Mouse (Mus musculus): Measurements from ENCODE around the gene Zfp57. TPM values are rescaled to one million over a fixed set of nuclear protein-coding genes. Genes with fewer than 3 reads are reported as not detected.
A peak's percentile ranks its signal among the peaks of the same experiment; 100 is the strongest.

The Zfp57 gene
- 128 and 135 TPM in 2 replicates for polyA plus RNA-seq (2014; fragmentation: Nextera tagmentation; extraction: Ambion mirVana)

- no peaks in the 10 kb centered on the region for H3K9me3 ChIP-seq (ENCODE audit: control insufficient read depth, low read length)
- 95% methylated on average over 7 of the region's 7 CpGs for WGBS
- no peaks in the 10 kb centered on the region for H3K27me3 ChIP-seq (ENCODE audit: control insufficient read depth, insufficient read depth, low read length)
- peak within 1 kb of the TSS; percentile 79; the same call in 1 of the 2 replicates for H3K4me2 ChIP-seq (ENCODE audit: low read depth)
- 0 out of 2 replicates have a peak, but pooled peaks cover 4% of the 10 kb centered on the region for H3K4me1 ChIP-seq (ENCODE audit: control insufficient read depth, insufficient read depth, low read length)
- ATAC-seq (ENCODE audit: insufficient read depth, low FRiP score, low TSS enrichment) (no peak), DNase-seq (ENCODE audit: low spot score) (no peak)
- no peak within 1 kb of the TSS for H3K9ac ChIP-seq (ENCODE audit: low read length)
- H3K27ac ChIP-seq (ENCODE audit: low read depth, low read length), result no peak within 1 kb of the TSS
- H3K4me3 ChIP-seq (ENCODE audit: low read depth, low read length), result peak within 1 kb of the TSS; percentile 74; the same call in 1 of the 2 replicates
- H3K36me3 ChIP-seq (ENCODE audit: control insufficient read depth, insufficient read depth, low read length), result no peaks in the 10 kb centered on the region
Observed at GRCm38 (mm10) chr17:37000863-37001262, at the start of gene Zfp57. TSS of gene Zfp57 (plus strand) at chr17:37001163.

GRCm38 (mm10) chr17:36952631-36953030 is 48.3 kb upstream of the Zfp57 start:
- no peak overlapping the region for H3K4me3 ChIP-seq (ENCODE audit: low read depth, low read length)
- H3K9me3 ChIP-seq (ENCODE audit: control insufficient read depth, low read length), result no peaks in the 10 kb centered on the region
- H3K4me1 ChIP-seq (ENCODE audit: control insufficient read depth, insufficient read depth, low read length), result peaks cover 13% of the 10 kb centered on the region
- peaks cover 2% of the 10 kb centered on the region; the same call in 1 of the 2 replicates for H3K36me3 ChIP-seq (ENCODE audit: control insufficient read depth, insufficient read depth, low read length)
- H3K27me3 ChIP-seq (ENCODE audit: control insufficient read depth, insufficient read depth, low read length), result no peaks in the 10 kb centered on the region
- ATAC-seq (ENCODE audit: insufficient read depth, low FRiP score, low TSS enrichment) (no peak), DNase-seq (ENCODE audit: low spot score) (no peak)
- H3K9ac ChIP-seq (ENCODE audit: low read length), result no peak overlapping the region
- no peak overlapping the region for H3K27ac ChIP-seq (ENCODE audit: low read depth, low read length)
- WGBS, result 91% methylated on average over 2 of the region's 2 CpGs
- H3K4me2 ChIP-seq (ENCODE audit: low read depth), result no peak overlapping the region

GRCm38 (mm10) chr17:36953062-36953461 is 47.9 kb upstream of the Zfp57 start:
- 83% methylated on average over 1 of the region's 1 CpGs for WGBS
- Histone ChIP-seq H3K36me3 (ENCODE audit: control insufficient read depth, insufficient read depth, low read length) (peaks cover 2% of the 10 kb centered on the region; the same call in 1 of the 2 replicates), H3K4me1 (ENCODE audit: control insufficient read depth, insufficient read depth, low read length) (peaks cover 15% of the 10 kb centered on the region), H3K27ac (ENCODE audit: low read depth, low read length) (no peak overlapping the region), H3K4me2 (ENCODE audit: low read depth) (no peak overlapping the region), H3K27me3 (ENCODE audit: control insufficient read depth, insufficient read depth, low read length) (no peaks in the 10 kb centered on the region), H3K9me3 (ENCODE audit: control insufficient read depth, low read length) (no peaks in the 10 kb centered on the region), H3K4me3 (ENCODE audit: low read depth, low read length) (no peak overlapping the region), H3K9ac (ENCODE audit: low read length) (no peak overlapping the region)
- ATAC-seq (ENCODE audit: insufficient read depth, low FRiP score, low TSS enrichment), result no peak
- no peak for DNase-seq (ENCODE audit: low spot score)

- DNase-seq (ENCODE audit: low spot score), result peak; percentile 98
Observed at GRCm38 (mm10) chr17:36957999-36958743, 42.8 kb upstream of the Zfp57 start, which contains the start of the genes Znrd1 and Znrd1as. TSS of gene Znrd1 (minus strand) at chr17:36958559. TSS of gene Znrd1as (plus strand) at chr17:36958592.

GRCm38 (mm10) chr17:36958884-36959283 is 42.1 kb upstream of the Zfp57 start:
- ATAC-seq (ENCODE audit: insufficient read depth, low FRiP score, low TSS enrichment), result 0 out of 2 replicates have a peak, but pooled peaks have one; percentile 13
- Histone ChIP-seq H3K9ac (ENCODE audit: low read length) (peak overlapping the region; percentile 76), H3K36me3 (ENCODE audit: control insufficient read depth, insufficient read depth, low read length) (no peaks in the 10 kb centered on the region), H3K4me1 (ENCODE audit: control insufficient read depth, insufficient read depth, low read length) (peaks cover 11% of the 10 kb centered on the region), H3K27me3 (ENCODE audit: control insufficient read depth, insufficient read depth, low read length) (no peaks in the 10 kb centered on the region), H3K4me3 (ENCODE audit: low read depth, low read length) (peak overlapping the region; percentile 74), H3K27ac (ENCODE audit: low read depth, low read length) (no peak overlapping the region), H3K4me2 (ENCODE audit: low read depth) (peak overlapping the region; percentile 81), H3K9me3 (ENCODE audit: control insufficient read depth, low read length) (no peaks in the 10 kb centered on the region)
- DNase-seq (ENCODE audit: low spot score), result no peak
- WGBS, result 13% methylated on average over 12 of the region's 12 CpGs

More at GRCm38 (mm10) chr17:36957999-36958743, 42.8 kb upstream of the Zfp57 start, which contains the start of the genes Znrd1 and Znrd1as:
- Histone ChIP-seq H3K27ac (ENCODE audit: low read depth, low read length) (no peak within 1 kb of the TSS), H3K9me3 (ENCODE audit: control insufficient read depth, low read length) (no peaks in the 10 kb centered on the region), H3K9ac (ENCODE audit: low read length) (peak within 1 kb of the TSS; percentile 76), H3K4me3 (ENCODE audit: low read depth, low read length) (peak within 1 kb of the TSS; percentile 74), H3K36me3 (ENCODE audit: control insufficient read depth, insufficient read depth, low read length) (no peaks in the 10 kb centered on the region), H3K4me1 (ENCODE audit: control insufficient read depth, insufficient read depth, low read length) (peaks cover 11% of the 10 kb centered on the region), H3K4me2 (ENCODE audit: low read depth) (peak within 1 kb of the TSS; percentile 81), H3K27me3 (ENCODE audit: control insufficient read depth, insufficient read depth, low read length) (no peaks in the 10 kb centered on the region)
- under 1% methylated on average over 46 of the region's 46 CpGs for WGBS
- ATAC-seq (ENCODE audit: insufficient read depth, low FRiP score, low TSS enrichment), result peak; percentile 97

- Histone ChIP-seq H3K27ac (ENCODE audit: low read depth, low read length) (no peak overlapping the region), H3K9ac (ENCODE audit: low read length) (no peak overlapping the region), H3K4me1 (ENCODE audit: control insufficient read depth, insufficient read depth, low read length) (peaks cover 11% of the 10 kb centered on the region), H3K4me3 (ENCODE audit: low read depth, low read length) (no peak overlapping the region), H3K27me3 (ENCODE audit: control insufficient read depth, insufficient read depth, low read length) (no peaks in the 10 kb centered on the region), H3K4me2 (ENCODE audit: low read depth) (no peak overlapping the region), H3K36me3 (ENCODE audit: control insufficient read depth, insufficient read depth, low read length) (no peaks in the 10 kb centered on the region), H3K9me3 (ENCODE audit: control insufficient read depth, low read length) (no peaks in the 10 kb centered on the region)
- ATAC-seq (ENCODE audit: insufficient read depth, low FRiP score, low TSS enrichment), result no peak
- DNase-seq (ENCODE audit: low spot score), result no peak
- 82% methylated on average over 1 of the region's 1 CpGs for WGBS
Observed at GRCm38 (mm10) chr17:36961125-36961524, 39.8 kb upstream of the Zfp57 start.

- Histone ChIP-seq H3K4me2 (ENCODE audit: low read depth) (no peak overlapping the region), H3K27me3 (ENCODE audit: control insufficient read depth, insufficient read depth, low read length) (no peaks in the 10 kb centered on the region), H3K9me3 (ENCODE audit: control insufficient read depth, low read length) (no peaks in the 10 kb centered on the region), H3K9ac (ENCODE audit: low read length) (no peak overlapping the region), H3K4me3 (ENCODE audit: low read depth, low read length) (no peak overlapping the region), H3K36me3 (ENCODE audit: control insufficient read depth, insufficient read depth, low read length) (no peaks in the 10 kb centered on the region), H3K4me1 (ENCODE audit: control insufficient read depth, insufficient read depth, low read length) (no peaks in the 10 kb centered on the region), H3K27ac (ENCODE audit: low read depth, low read length) (no peak overlapping the region)
- DNase-seq (ENCODE audit: low spot score), result no peak
- no peak for ATAC-seq (ENCODE audit: insufficient read depth, low FRiP score, low TSS enrichment)
- WGBS, result 81% methylated on average over 1 of the region's 1 CpGs
Observed at GRCm38 (mm10) chr17:36966875-36967274, 34.1 kb upstream of the Zfp57 start.

- Histone ChIP-seq H3K9ac (ENCODE audit: low read length) (no peak overlapping the region), H3K27ac (ENCODE audit: low read depth, low read length) (no peak overlapping the region), H3K4me3 (ENCODE audit: low read depth, low read length) (no peak overlapping the region), H3K36me3 (ENCODE audit: control insufficient read depth, insufficient read depth, low read length) (no peaks in the 10 kb centered on the region), H3K27me3 (ENCODE audit: control insufficient read depth, insufficient read depth, low read length) (no peaks in the 10 kb centered on the region), H3K4me2 (ENCODE audit: low read depth) (no peak overlapping the region), H3K4me1 (ENCODE audit: control insufficient read depth, insufficient read depth, low read length) (no peaks in the 10 kb centered on the region), H3K9me3 (ENCODE audit: control insufficient read depth, low read length) (no peaks in the 10 kb centered on the region)
- whole genome bisulfite sequencing, result 90% methylated on average over 14 of the region's 14 CpGs
- no peak for ATAC-seq (ENCODE audit: insufficient read depth, low FRiP score, low TSS enrichment)
- DNase-seq (ENCODE audit: low spot score), result no peak
Observed at GRCm38 (mm10) chr17:36970316-36970890, 30.6 kb upstream of the Zfp57 start.

Measured in neural tube, embryonic 11.5 days (tissue).